Mouse (Mus musculus): ENCODE measurements around the gene Gm10142. TPM values are rescaled to one million over a fixed set of nuclear protein-coding genes. Genes with fewer than 3 reads are reported as not detected.

The Gm10142 gene
- polyA plus RNA-seq (2012; rRNA removed), result not detected in 2 replicates

DNA sequence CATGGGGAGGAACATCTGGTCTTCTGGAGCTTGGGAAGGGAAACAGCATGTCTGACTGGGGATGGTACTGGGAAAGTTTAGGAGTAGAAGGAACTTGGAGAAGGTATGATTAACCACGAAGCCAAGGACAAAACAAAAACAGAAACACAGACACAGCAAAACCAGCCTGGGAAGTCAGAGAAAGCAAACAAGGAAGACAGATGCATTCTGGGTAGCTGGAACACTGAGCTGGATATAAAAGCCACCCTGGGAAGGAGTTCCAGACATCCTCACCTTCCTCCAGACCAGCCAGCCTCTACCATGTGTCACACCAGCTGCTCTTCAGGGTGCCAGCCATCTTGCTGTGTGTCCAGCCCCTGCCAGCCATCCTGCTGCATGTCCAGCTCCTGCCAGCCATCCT is at the start of gene Gm10142:
Gene Gm10142 (plus strand): TSS at position 301 of the 400 bp plus-strand sequence.

DNA sequence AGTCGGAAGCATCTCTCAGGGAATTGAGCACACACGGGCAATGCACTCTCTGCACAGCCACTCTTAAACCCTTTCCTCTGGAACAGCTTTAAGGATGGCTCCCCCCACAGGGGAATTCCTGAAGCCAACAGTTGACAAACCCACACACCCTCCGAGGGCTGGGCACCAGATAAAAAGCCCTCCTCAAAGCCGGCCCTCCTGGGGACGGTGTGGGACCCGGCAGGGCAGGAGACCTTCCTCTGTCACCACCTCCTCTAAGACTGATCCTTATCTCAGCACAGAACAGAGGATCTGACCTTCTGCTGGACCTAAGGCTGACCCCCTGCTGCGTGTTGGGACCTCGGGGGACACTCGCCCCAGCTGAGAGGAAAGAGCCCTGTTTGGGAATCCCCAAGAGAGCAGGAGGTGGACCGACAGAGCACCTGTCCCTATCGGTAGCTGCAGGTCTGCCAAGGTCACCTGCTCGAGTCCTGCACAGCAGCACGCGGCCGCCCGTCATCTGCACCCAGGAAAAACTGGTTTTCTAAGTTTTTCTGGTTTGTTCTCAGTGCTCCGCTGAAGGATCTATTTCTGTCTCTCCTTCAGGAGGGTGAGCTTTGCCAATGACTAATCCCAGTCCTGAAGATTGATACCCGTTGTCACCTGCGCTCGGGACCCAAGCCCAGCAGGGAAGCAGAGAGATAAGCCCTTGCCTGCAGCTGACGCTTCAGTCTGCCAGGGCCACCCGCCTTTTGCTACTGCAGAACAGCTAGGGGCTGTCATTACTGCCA is 29.5 kb upstream of the Gm10142 start, which contains the start of gene Tspear:
Gene Tspear (plus strand): TSS at position 675 of the 770 bp plus-strand sequence.

DNA sequence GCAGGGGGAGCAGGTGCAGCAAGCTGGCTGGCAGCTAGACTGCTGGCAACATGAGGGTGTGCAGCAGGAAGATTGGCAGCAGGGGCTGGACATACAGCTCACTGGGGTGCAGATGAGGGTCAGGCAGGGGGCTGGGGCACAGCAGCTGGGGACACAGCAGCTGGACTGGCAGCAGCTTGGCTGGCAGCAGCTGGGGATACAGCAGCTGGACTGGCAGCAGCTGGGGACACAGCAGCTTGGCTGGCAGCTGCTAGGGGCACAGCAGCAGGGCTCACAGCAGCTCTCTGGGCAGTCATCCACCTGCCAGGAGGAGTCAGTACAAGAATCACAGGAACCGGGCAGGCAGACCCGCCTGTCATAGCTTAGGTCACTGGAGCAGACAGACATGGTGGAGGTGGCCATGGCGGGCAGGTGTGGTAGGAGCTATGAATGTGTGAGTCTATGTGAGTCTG is 25.2 kb upstream of the Gm10142 start, which contains the start of gene Gm19402:
Gene Gm19402 (minus strand): TSS at position 402 of the 452 bp plus-strand sequence.

DNA sequence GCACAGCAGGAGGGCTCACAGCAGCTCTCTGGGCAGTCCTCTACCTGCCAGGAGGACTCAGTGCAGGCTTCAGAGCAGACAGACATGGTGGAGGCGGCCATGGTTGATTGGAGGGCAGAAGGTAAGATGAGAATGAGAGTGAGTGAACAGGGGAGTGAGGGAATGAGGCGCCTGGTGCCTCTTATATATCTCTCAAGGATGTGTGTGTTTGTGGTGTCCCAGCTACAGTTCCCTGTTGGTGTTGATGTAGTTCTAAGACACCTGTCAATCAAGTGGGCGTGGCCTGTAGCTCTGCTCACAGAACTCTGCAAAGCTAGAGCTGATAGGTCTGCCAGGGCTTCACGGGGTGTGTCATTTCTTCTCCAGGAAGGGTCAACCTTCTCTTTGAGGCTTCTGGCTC is 18.5 kb upstream of the Gm10142 start, which contains the start of gene Gm9508:
Gene Gm9508 (minus strand): TSS at position 101 of the 400 bp plus-strand sequence.

DNA sequence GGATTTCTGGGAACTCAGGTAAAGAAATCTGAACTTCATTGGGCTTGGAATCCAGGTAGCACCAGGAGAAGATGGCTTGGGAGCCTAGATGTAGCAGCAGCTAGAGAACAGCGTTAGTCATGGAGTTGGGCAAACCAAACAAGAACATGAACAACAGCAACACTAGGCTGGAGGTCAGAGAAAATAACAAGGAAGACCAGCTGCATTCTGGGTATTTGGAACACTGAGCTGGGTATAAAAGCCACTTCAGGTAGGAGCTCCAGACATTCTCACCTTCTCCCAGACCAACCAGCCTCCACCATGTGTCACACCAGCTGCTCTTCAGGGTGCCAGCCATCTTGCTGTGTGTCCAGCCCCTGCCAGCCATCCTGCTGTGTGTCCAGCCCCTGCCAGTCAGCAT is 9.3 kb upstream of the Gm10142 start, which contains the start of gene Gm10272:
Gene Gm10272 (plus strand): TSS at position 301 of the 400 bp plus-strand sequence.

DNA sequence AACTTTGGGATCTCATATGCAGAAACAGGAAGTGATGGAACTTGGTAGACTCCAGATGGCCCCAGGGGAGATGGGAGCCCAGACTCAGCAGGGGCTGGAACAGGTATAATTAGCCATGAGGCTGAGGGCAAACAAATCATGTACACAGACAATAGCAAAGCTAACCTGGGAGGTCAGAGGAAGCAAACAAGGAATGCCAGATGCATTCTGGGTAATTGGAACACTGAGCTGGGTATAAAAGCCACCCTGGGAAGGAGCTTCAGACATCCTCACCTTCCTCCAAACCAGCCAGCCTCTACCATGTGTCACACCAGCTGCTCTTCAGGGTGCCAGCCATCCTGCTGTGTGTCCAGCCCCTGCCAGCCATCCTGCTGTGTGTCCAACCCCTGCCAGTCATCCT is 4.5 kb upstream of the Gm10142 start, which contains the start of gene Gm10024:
Gene Gm10024 (plus strand): TSS at position 301 of the 400 bp plus-strand sequence.

DNA sequence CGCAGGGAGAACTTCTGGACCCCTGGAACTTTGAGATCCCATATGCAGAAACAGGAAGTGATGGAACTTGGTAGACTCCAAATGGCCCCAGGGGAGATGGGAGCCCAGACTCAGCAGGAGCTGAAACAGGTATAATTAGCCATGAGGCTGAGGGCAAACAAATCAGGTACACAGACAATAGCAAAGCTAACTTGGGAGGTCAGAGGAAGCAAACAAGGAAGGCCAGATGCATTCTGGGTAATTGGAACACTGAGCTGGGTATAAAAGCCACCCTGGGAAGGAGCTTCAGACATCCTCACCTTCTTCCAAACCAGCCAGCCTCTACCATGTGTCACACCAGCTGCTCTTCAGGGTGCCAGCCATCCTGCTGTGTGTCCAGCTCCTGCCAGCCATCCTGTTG is 4.7 kb downstream of the Gm10142 start, which contains the start of gene Krtap12-1:
Gene Krtap12-1 (plus strand): TSS at position 301 of the 400 bp plus-strand sequence.

DNA sequence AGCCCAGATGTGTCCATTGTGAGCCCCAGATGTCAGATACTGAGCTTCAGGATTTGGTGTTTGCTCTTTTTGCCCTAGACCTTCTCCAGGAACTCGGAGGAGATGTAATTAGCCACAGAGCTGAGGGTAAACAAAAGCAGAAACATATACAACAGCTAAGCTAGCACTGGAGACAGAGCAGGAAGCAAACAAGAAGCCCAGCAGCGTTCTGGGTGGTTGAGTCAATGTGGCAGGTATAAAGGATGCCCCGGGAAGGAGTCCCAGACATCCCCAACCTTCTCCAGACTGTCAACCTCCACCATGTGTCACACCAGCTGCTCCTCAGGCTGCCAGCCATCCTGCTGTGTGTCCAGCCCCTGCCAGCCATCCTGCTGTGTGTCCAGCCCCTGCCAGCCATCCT is 10.6 kb downstream of the Gm10142 start, which contains the start of gene Gm10100:
Gene Gm10100 (plus strand): TSS at position 301 of the 400 bp plus-strand sequence.

DNA sequence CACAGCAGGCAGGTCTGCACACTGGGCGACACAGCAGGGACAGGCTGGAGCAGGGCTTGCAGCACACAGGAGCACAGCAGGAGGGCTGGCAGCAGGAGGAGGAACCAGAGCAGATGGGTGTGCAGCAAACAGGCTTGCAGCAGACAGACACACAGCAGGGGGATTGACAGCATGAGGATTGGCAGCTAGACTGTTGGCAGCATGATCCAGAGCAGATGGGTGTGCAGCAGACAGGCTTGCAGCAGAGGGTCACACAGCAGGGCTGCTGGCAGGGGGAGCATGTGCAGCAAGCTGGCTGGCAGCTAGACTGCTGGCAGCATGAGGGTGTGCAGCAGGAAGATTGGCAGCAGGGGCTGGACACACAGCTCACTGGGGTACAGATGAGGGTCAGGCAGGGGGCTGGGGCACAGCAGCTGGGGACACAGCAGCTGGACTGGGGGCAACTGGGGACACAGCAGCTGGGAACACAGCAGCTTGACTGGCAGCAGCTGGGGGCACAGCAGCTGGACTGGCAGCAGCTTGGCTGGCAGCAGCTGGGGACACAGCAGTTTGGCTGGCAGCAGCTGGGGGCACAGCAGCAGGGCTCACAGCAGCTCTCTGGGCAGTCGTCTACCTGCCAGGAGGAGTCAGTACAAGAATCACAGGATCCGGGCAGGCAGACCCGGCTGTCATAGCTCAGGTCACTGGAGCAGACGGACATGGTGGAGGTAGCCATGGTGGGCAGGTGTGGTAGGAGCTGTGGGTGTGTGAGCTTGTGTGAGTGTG is 26.5 kb downstream of the Gm10142 start, which contains the start of gene Gm18596:
Gene Gm18596 (minus strand): TSS at position 715 of the 765 bp plus-strand sequence.

DNA sequence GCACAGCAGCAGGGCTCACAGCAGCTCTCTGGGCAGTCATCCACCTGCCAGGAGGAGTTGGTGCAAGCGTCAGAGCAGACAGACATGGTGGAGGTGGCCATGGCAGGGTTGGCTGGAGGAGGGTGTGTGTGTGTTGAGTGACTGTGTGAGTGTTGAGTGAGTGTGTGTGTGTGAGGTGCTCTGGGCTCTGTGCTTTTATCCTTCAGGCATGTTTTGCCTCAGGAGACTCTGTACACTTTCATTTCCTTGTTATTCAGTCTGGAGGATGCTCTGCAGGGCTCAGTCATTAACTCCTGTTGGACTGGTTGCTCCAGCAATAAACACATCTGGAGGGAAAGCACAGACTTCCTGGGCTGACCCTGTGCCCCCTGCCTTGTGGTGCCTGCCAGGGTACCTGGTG is 35.6 kb downstream of the Gm10142 start, which contains the start of gene Gm9736:
Gene Gm9736 (minus strand): TSS at position 101 of the 400 bp plus-strand sequence.

DNA sequence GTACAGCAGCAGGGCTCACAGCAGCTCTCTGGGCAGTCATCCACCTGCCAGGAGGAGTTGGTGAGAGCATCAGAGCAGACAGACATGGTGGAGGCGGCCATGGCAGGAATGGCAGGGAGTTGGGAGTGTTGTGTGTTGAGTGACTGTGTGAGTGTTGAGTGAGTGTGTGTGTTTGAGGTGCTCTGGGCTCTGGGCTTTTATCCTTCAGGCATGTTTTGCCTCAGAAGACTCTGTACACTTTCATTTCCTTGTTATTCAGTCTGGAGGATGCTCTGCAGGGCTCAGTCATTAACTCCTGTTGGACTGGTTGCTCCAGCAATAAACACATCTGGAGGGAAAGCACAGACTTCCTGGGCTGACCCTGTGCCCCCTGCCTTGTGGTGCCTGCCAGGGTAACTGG is 44.0 kb downstream of the Gm10142 start, which contains the start of gene Gm3233:
Gene Gm3233 (minus strand): TSS at position 101 of the 400 bp plus-strand sequence.

Other genes starting within 250 kb of the Gm10142 start
- gene Fam207a, start 200.0 kb upstream of the Gm10142 start, polyA plus RNA-seq (2012; rRNA removed), result 9.8 and 10.5 TPM in 2 replicates
- gene Itgb2, start 185.6 kb upstream of the Gm10142 start, polyA plus RNA-seq (2012; rRNA removed), result 25.0 and 31.3 TPM in 2 replicates
- gene Pttg1ip, start 134.1 kb upstream of the Gm10142 start, polyA plus RNA-seq (2012; rRNA removed), result 77.8 TPM in 2 replicates
- gene Sumo3, start 109.7 kb upstream of the Gm10142 start, polyA plus RNA-seq (2012; rRNA removed), result 123 and 134 TPM in 2 replicates
- 0.16 TPM in 1 of 2 replicates, not detected in the other for gene Gm49325, start 109.6 kb upstream of the Gm10142 start, polyA plus RNA-seq (2012; rRNA removed)
- 22.9 and 27.2 TPM in 2 replicates for gene Ube2g2, start 93.5 kb upstream of the Gm10142 start, polyA plus RNA-seq (2012; rRNA removed)
- 0.10 and 0.12 TPM in 2 replicates for gene Tspear, start 29.2 kb upstream of the Gm10142 start, polyA plus RNA-seq (2012; rRNA removed)
- gene Gm19402, start 25.1 kb upstream of the Gm10142 start, polyA plus RNA-seq (2012; rRNA removed), result not detected in 2 replicates
- gene Gm9508, start 18.6 kb upstream of the Gm10142 start, polyA plus RNA-seq (2012; rRNA removed), result not detected in 2 replicates
- not detected in 2 replicates for gene Gm10272, start 9.2 kb upstream of the Gm10142 start, polyA plus RNA-seq (2012; rRNA removed)
- not detected in 2 replicates for gene Gm10024, start 4.3 kb upstream of the Gm10142 start, polyA plus RNA-seq (2012; rRNA removed)
- not detected in 2 replicates for gene Krtap12-1, start 4.8 kb downstream of the Gm10142 start, polyA plus RNA-seq (2012; rRNA removed)
- gene Gm10100, start 10.7 kb downstream of the Gm10142 start, polyA plus RNA-seq (2012; rRNA removed), result not detected in 2 replicates
- gene Gm18596, start 26.8 kb downstream of the Gm10142 start, polyA plus RNA-seq (2012; rRNA removed), result not detected in 2 replicates
- gene Gm9736, start 35.5 kb downstream of the Gm10142 start, polyA plus RNA-seq (2012; rRNA removed), result not detected in 2 replicates
- gene Gm3233, start 43.9 kb downstream of the Gm10142 start, polyA plus RNA-seq (2012; rRNA removed), result not detected in 2 replicates
- not detected in 2 replicates for gene Gm3238, start 55.5 kb downstream of the Gm10142 start, polyA plus RNA-seq (2012; rRNA removed)
- gene Gm7138, start 61.1 kb downstream of the Gm10142 start, polyA plus RNA-seq (2012; rRNA removed), result not detected in 2 replicates
- not detected in 2 replicates for gene Gm3250, start 66.7 kb downstream of the Gm10142 start, polyA plus RNA-seq (2012; rRNA removed)
- gene Gm7137, start 72.4 kb downstream of the Gm10142 start, polyA plus RNA-seq (2012; rRNA removed), result not detected in 2 replicates
- not detected in 2 replicates for gene Gm9639, start 79.3 kb downstream of the Gm10142 start, polyA plus RNA-seq (2012; rRNA removed)
- not detected in 2 replicates for gene Gm19668, start 83.3 kb downstream of the Gm10142 start, polyA plus RNA-seq (2012; rRNA removed)
- not detected in 2 replicates for gene Gm9507, start 96.0 kb downstream of the Gm10142 start, polyA plus RNA-seq (2012; rRNA removed)
- not detected in 2 replicates for gene Gm2696, start 98.9 kb downstream of the Gm10142 start, polyA plus RNA-seq (2012; rRNA removed)
- not detected in 2 replicates for gene Krtap10-4, start 111.3 kb downstream of the Gm10142 start, polyA plus RNA-seq (2012; rRNA removed)
- gene Krtap10-10, start 120.1 kb downstream of the Gm10142 start, polyA plus RNA-seq (2012; rRNA removed), result not detected in 2 replicates
- gene Gm36176, start 131.0 kb downstream of the Gm10142 start, polyA plus RNA-seq (2012; rRNA removed), result not detected in 2 replicates
- not detected in 2 replicates for gene Gm10318, start 137.1 kb downstream of the Gm10142 start, polyA plus RNA-seq (2012; rRNA removed)
- not detected in 2 replicates for gene Gm3285, start 146.2 kb downstream of the Gm10142 start, polyA plus RNA-seq (2012; rRNA removed)
- gene Lrrc3, start 186.7 kb downstream of the Gm10142 start, polyA plus RNA-seq (2012; rRNA removed), result 17.4 and 18.2 TPM in 2 replicates

Measured in liver, embryonic 18 days (tissue).